Mouse (Mus musculus) cerebellum, postnatal 25 days (tissue): Measurements from ENCODE around the gene Sult3a2.
"Not testable (repeated sequence)": the region's sequence is repeated elsewhere in the genome, so short reads cannot be mapped to it uniquely, and the experiment has no call there.

Source experiments
- DNase-seq, 2 experiments: peaks; one replicate each; pipeline ENCODE4 v3.0.0; 2021; ENCODE audit warnings: mixed read lengths in 2 of 2

Gene Sult3a2

GRCm38 (mm10) chr10:33786604-33787003 lies at the start of gene Sult3a2:
Sult3a2 (minus strand) TSS chr10:33786704.
- DNase-seq, result no peak

- no peak for DNase-seq
Observed at GRCm38 (mm10) chr10:33820892-33821291, 34.4 kb upstream of the Sult3a2 start.

- no peak for DNase-seq
Observed at GRCm38 (mm10) chr10:33816923-33817322, 30.4 kb upstream of the Sult3a2 start.

GRCm38 (mm10) chr10:33814266-33814665 lies 27.8 kb upstream of the Sult3a2 start:
- DNase-seq, result no peak

GRCm38 (mm10) chr10:33811807-33812206 lies 25.3 kb upstream of the Sult3a2 start:
- no peak for DNase-seq

GRCm38 (mm10) chr10:33797221-33797949 lies 10.9 kb upstream of the Sult3a2 start:
- DNase-seq, result not testable (repeated sequence)

GRCm38 (mm10) chr10:33796269-33796915 lies 9.9 kb upstream of the Sult3a2 start:
- not testable (repeated sequence) for DNase-seq

GRCm38 (mm10) chr10:33792166-33792565 lies 5.7 kb upstream of the Sult3a2 start:
- not testable (repeated sequence) for DNase-seq

- DNase-seq, result no peak
Observed at GRCm38 (mm10) chr10:33787541-33787940, 1.0 kb upstream of the Sult3a2 start.

- not testable (repeated sequence) for DNase-seq
Observed at GRCm38 (mm10) chr10:33735251-33735650, 51.3 kb downstream of the Sult3a2 start.

- no peak for DNase-seq
Observed at GRCm38 (mm10) chr10:33733241-33733640, 53.3 kb downstream of the Sult3a2 start.

- no peak for DNase-seq
Observed at GRCm38 (mm10) chr10:33732409-33733185, 53.9 kb downstream of the Sult3a2 start.

GRCm38 (mm10) chr10:33723764-33724163 lies 62.7 kb downstream of the Sult3a2 start:
- DNase-seq, result no peak

- DNase-seq, result no peak
Observed at GRCm38 (mm10) chr10:33721827-33722438, 64.6 kb downstream of the Sult3a2 start.
